Mouse (Mus musculus) ES-E14 (cell line): ENCODE measurements around the gene Slc16a10. TPM values are rescaled to one million over a fixed set of nuclear protein-coding genes. Genes with fewer than 3 reads are reported as not detected.

ENCODE experiments used
- DNase-seq: peaks from one replicate; pipeline ENCODE4 v3.0.0-alpha.2; 2013; ENCODE audit warnings: low read depth, low spot score
- H3K27ac ChIP-seq: 2 replicates; pipeline ENCODE4 v1.5.1; 2012; ENCODE audit warnings: low read depth, mild to moderate bottlenecking, low read length, moderate library complexity, mixed read lengths; ENCODE audit not compliant: poor library complexity, insufficient read depth, severe bottlenecking
- H3K36me3 ChIP-seq: 2 replicates; pipeline ENCODE4 v1.6.1; 2012; ENCODE audit warnings: mild to moderate bottlenecking, low read length, moderate library complexity, mixed read lengths; ENCODE audit not compliant: control insufficient read depth, poor library complexity, insufficient read depth, severe bottlenecking
- H3K4me1 ChIP-seq, 2 experiments: fragments of 150-350 bp in 1 of 2; sonication (generic) in 1 of 2; 2 replicates each; pipeline ENCODE4 v1.6.1; 2012; ENCODE audit warnings: low read length in 2 of 2, mild to moderate bottlenecking in 1 of 2, mixed read lengths in 1 of 2; ENCODE audit not compliant: control insufficient read depth in 2 of 2, insufficient read depth in 2 of 2, poor library complexity in 1 of 2
- H3K4me3 ChIP-seq, 2 experiments: fragments of 150-350 bp in 1 of 2; sonication (generic) in 1 of 2; 2 replicates each; pipeline ENCODE4 v1.5.1; 2012; ENCODE audit warnings: low read length in 2 of 2, low read depth in 1 of 2, mild to moderate bottlenecking in 1 of 2, mixed read lengths in 1 of 2; ENCODE audit not compliant: insufficient read depth in 1 of 2, poor library complexity in 1 of 2, severe bottlenecking in 1 of 2
- H3K9ac ChIP-seq: 2 replicates; pipeline ENCODE4 v1.6.1; 2012; ENCODE audit warnings: low read depth, mild to moderate bottlenecking, low read length, mixed read lengths; ENCODE audit not compliant: poor library complexity, insufficient read depth, severe bottlenecking
- H3K9me3 ChIP-seq: fragments of 150-350 bp; sonication (generic); 2 replicates; pipeline ENCODE4 v1.6.1; 2012; ENCODE audit warnings: low read depth, mild to moderate bottlenecking, low read length; ENCODE audit not compliant: control insufficient read depth, insufficient read depth
- CHD2 ChIP-seq: IDR thresholded peaks from 2 replicates; pipeline ENCODE4 v1.6.1; 2014; ENCODE audit warnings: mild to moderate bottlenecking, low read depth, low read length, inconsistent platforms
- HCFC1 ChIP-seq: IDR thresholded peaks from 2 replicates; pipeline ENCODE4 v1.6.1; 2012; ENCODE audit warnings: low read length, inconsistent platforms, borderline replicate concordance; ENCODE audit not compliant: insufficient read depth
- MAFK ChIP-seq: IDR thresholded peaks from 2 replicates; pipeline ENCODE4 v1.6.1; 2014; ENCODE audit warnings: mild to moderate bottlenecking, low read depth, low read length, inconsistent platforms; ENCODE audit not compliant: insufficient read depth
- ZC3H11A ChIP-seq: IDR thresholded peaks from 2 replicates; pipeline ENCODE4 v1.6.1; 2012; ENCODE audit warnings: low read depth, mild to moderate bottlenecking, inconsistent platforms, low read length, borderline replicate concordance
- ZNF384 ChIP-seq: IDR thresholded peaks from 2 replicates; pipeline ENCODE4 v1.6.1; 2012; ENCODE audit warnings: low read depth, low read length, inconsistent platforms
- in situ Hi-C, 2 experiments: fragments of 600-800 bp; cut with MboI; formaldehyde crosslinking; loops; one replicate each; pipeline ENCODE4 v1.15.1; 2025; ENCODE audit warnings: low sequenced_read_pairs in 2 of 2, inconsistent platforms in 1 of 2; ENCODE audit not compliant: unreplicated experiment in 2 of 2
- total RNA-seq: library from RNA; depleted of rRNA; stranded (reverse); fragments of 300-350 nt; gene quantifications from 2 replicates; pipeline ENCODE4 v1.2.3, GENCODE M21; 2012

Slc16a10 gene
- total RNA-seq, 1 experiment, result 6.2 TPM

DNA sequence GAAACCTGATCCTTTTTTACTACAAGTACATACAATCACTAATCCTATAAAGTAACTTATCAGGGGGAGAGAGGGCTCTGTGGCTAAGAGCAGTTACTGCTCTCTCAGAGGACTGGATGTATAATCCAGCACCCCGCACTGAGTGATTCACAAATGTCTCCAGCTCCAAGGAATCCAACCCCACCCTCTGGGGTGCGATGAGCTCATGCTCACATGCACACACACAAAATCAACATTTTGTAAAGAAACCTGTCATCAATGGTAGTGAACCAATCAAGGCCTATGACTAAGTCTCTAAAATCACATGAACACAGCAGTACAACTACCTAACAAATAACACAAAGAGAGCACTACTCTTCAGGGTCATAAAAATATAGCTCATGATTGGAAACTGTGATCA lies 47.3 kb downstream of the Slc16a10 start:
- no peak for TF ChIP-seq ZNF384
- TF ChIP-seq HCFC1, result no peak
- TF ChIP-seq CHD2, result no peak
- TF ChIP-seq ZC3H11A, result no peak
- TF ChIP-seq MAFK, result no peak
- Histone ChIP-seq H3K9ac (no peak overlapping the region), H3K4me1 (no peaks in the 10 kb centered on the region), H3K27ac (no peak overlapping the region), H3K9me3 (no peaks in the 10 kb centered on the region), H3K4me3 (no peak overlapping the region), H3K36me3 (no peaks in the 10 kb centered on the region; the same call in 1 of the 2 replicates)
- in situ Hi-C loops, result no loop called here
- DNase-seq, result no peak

DNA sequence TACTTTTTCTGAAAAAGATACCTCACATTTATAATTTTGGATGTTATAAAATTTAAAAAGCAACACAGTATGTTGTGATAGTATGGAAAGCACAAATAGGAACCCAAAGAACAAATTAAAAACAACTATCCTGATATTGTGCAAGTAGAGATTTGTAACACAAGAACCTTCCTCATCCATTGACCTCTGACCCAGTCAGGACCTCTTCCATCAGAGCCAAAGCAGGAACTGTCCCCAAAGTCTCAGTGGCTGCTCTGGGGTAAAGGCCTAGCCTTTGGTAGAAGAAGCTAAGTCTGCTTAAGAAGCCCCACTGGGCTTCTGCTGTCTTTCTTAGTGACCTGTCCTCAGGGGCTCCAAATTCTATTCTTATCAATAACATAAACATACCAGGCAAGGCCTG lies 48.5 kb downstream of the Slc16a10 start:
- no peaks in the 10 kb centered on the region; the same call in 1 of the 2 replicates for H3K36me3 ChIP-seq
- TF ChIP-seq HCFC1, result no peak
- TF ChIP-seq ZNF384, result no peak
- no peak for TF ChIP-seq CHD2
- H3K27ac ChIP-seq, result no peak overlapping the region
- in situ Hi-C loops, result no loop called here
- no peak overlapping the region for H3K4me3 ChIP-seq
- H3K9ac ChIP-seq, result no peak overlapping the region
- no peak for DNase-seq
- no peaks in the 10 kb centered on the region for H3K4me1 ChIP-seq
- no peaks in the 10 kb centered on the region for H3K9me3 ChIP-seq

DNA sequence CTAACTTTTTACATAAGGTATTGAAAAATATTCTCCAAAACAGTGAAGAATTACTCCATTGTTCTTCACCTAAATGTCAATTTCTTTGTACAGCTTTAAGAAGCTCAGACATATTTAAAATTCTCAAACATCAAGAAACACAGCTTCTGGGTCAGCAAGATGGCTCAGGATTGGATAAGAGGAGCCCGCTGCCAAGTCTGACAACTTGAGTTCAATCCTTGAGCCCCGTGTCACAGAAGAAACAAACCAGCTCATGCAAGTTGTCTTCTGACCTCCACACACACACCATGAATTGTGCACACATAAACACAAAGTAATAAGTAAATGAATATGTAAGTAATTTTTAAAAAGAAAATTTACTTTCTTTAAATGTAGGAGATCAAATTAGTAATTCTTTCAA lies 50.6 kb downstream of the Slc16a10 start:
- Histone ChIP-seq H3K27ac (no peak overlapping the region), H3K9me3 (no peaks in the 10 kb centered on the region), H3K4me1 (no peaks in the 10 kb centered on the region), H3K4me3 (no peak overlapping the region), H3K36me3 (no peaks in the 10 kb centered on the region; the same call in 1 of the 2 replicates), H3K9ac (no peak overlapping the region)
- DNase-seq, result no peak
- in situ Hi-C loops, result no loop called here
- no peak for TF ChIP-seq ZC3H11A
- no peak for TF ChIP-seq ZNF384
- TF ChIP-seq CHD2, result no peak
- no peak for TF ChIP-seq HCFC1
- no peak for TF ChIP-seq MAFK

DNA sequence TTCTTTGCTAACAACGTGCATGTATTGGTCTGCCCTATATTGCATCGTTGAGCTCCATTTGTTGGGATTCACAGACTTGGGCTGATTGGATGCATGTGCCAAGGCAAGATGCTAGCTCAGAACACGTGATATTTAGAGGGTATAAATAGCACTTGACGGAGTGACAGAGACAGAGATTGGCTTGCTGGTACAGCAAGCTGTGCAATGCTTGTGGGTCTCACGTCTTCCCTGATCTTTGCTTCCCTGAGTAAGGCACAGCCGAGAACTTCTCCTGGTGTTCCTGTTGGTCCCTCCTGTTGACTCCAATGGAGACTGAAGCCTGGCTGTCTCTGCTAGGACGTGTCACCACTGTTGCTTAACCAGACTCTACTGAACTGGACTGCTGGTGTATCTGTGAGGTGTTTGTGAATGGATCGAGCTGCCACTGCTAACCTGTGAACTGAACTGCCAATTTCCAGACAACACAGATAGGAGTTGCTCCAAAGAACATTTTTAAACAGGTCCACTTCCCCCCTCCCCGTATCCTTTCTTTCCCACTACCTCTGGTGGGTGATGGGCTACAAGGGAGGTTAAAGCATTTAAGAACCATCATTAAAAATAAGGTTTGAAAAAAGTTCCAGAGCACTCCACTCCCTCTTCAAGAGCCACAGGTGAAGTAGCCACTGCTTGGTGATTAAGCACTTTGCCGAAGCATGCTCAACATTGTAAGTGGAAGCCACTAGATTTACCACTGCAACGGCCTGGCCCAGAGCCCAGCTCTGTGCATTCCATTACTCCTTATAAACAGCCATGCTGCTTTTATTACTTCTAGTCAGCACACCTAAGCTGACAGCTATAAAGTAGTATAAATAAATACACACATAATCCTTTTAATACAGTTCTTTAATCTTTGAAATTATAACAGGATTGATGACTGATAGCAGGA lies 51.3 kb downstream of the Slc16a10 start:
- Histone ChIP-seq H3K27ac (no peak overlapping the region), H3K36me3 (no peaks in the 10 kb centered on the region; the same call in 1 of the 2 replicates), H3K9ac (no peak overlapping the region), H3K4me1 (no peaks in the 10 kb centered on the region), H3K4me3 (no peak overlapping the region), H3K9me3 (no peaks in the 10 kb centered on the region)
- TF ChIP-seq CHD2, result no peak
- no peak for TF ChIP-seq HCFC1
- TF ChIP-seq ZNF384, result no peak
- TF ChIP-seq MAFK, result no peak
- TF ChIP-seq ZC3H11A, result no peak
- DNase-seq, result no peak
- in situ Hi-C loops, result no loop called here
